Mouse (Mus musculus): ENCODE results near the gene Zkscan8. TPM values are rescaled to one million over a fixed set of nuclear protein-coding genes. Genes with fewer than 3 reads are reported as not detected.

Zkscan8 gene
- polyA plus RNA-seq, 1 experiment from 2014 or later: 1.2 TPM

Other genes starting within 250 kb of the Zkscan8 start
- gene Gpx5, start 238.4 kb downstream of the Zkscan8 start, polyA plus RNA-seq (2015; fragmentation: Nextera tagmentation; extraction: Ambion mirVana): not detected in 2 replicates
- gene Gpx6, start 219.0 kb downstream of the Zkscan8 start, polyA plus RNA-seq (2015; fragmentation: Nextera tagmentation; extraction: Ambion mirVana): not detected in 2 replicates
- not detected in 2 replicates for gene Olfr1367, start 184.2 kb downstream of the Zkscan8 start, polyA plus RNA-seq (2015; fragmentation: Nextera tagmentation; extraction: Ambion mirVana)
- 2.7 and 2.9 TPM in 2 replicates for gene Zscan12, start 168.3 kb downstream of the Zkscan8 start, polyA plus RNA-seq (2015; fragmentation: Nextera tagmentation; extraction: Ambion mirVana)
- gene Zkscan3, start 128.4 kb downstream of the Zkscan8 start, polyA plus RNA-seq (2015; fragmentation: Nextera tagmentation; extraction: Ambion mirVana): 28.9 and 30.2 TPM in 2 replicates
- 0.82 and 0.97 TPM in 2 replicates for gene Pgbd1, start 90.1 kb downstream of the Zkscan8 start, polyA plus RNA-seq (2015; fragmentation: Nextera tagmentation; extraction: Ambion mirVana)
- 12.0 and 13.3 TPM in 2 replicates for gene Zscan26, start 77.4 kb downstream of the Zkscan8 start, polyA plus RNA-seq (2015; fragmentation: Nextera tagmentation; extraction: Ambion mirVana)
- gene Nkapl, start 62.6 kb downstream of the Zkscan8 start, polyA plus RNA-seq (2015; fragmentation: Nextera tagmentation; extraction: Ambion mirVana): 0.79 and 1.0 TPM in 2 replicates
- 0.44 TPM in 2 replicates for gene Zkscan4, start 52.2 kb downstream of the Zkscan8 start, polyA plus RNA-seq (2015; fragmentation: Nextera tagmentation; extraction: Ambion mirVana)
- not detected in 2 replicates for gene Gm10065, start 51.7 kb downstream of the Zkscan8 start, polyA plus RNA-seq (2015; fragmentation: Nextera tagmentation; extraction: Ambion mirVana)
- 0.62 and 0.70 TPM in 2 replicates for gene AK157302, start 35.9 kb downstream of the Zkscan8 start, polyA plus RNA-seq (2015; fragmentation: Nextera tagmentation; extraction: Ambion mirVana)
- gene Gm11273, start 29.7 kb downstream of the Zkscan8 start, polyA plus RNA-seq (2015; fragmentation: Nextera tagmentation; extraction: Ambion mirVana): 4.7 and 5.5 TPM in 2 replicates
- 0.04 TPM in 1 of 2 replicates, not detected in the other for gene Olfr1366, start 11.7 kb upstream of the Zkscan8 start, polyA plus RNA-seq (2015; fragmentation: Nextera tagmentation; extraction: Ambion mirVana)
- not detected in 2 replicates for gene Olfr1535, start 28.8 kb upstream of the Zkscan8 start, polyA plus RNA-seq (2015; fragmentation: Nextera tagmentation; extraction: Ambion mirVana)
- not detected in 2 replicates for gene Olfr1364, start 50.6 kb upstream of the Zkscan8 start, polyA plus RNA-seq (2015; fragmentation: Nextera tagmentation; extraction: Ambion mirVana)
- not detected in 2 replicates for gene Olfr1362, start 82.9 kb upstream of the Zkscan8 start, polyA plus RNA-seq (2015; fragmentation: Nextera tagmentation; extraction: Ambion mirVana)
- not detected in 2 replicates for gene Olfr11, start 111.4 kb upstream of the Zkscan8 start, polyA plus RNA-seq (2015; fragmentation: Nextera tagmentation; extraction: Ambion mirVana)
- not detected in 2 replicates for gene Olfr1361, start 132.3 kb upstream of the Zkscan8 start, polyA plus RNA-seq (2015; fragmentation: Nextera tagmentation; extraction: Ambion mirVana)
- gene Olfr1360, start 146.3 kb upstream of the Zkscan8 start, polyA plus RNA-seq (2015; fragmentation: Nextera tagmentation; extraction: Ambion mirVana): not detected in 2 replicates
- gene Olfr1359, start 167.0 kb upstream of the Zkscan8 start, polyA plus RNA-seq (2015; fragmentation: Nextera tagmentation; extraction: Ambion mirVana): not detected in 2 replicates
- 3.5 and 6.2 TPM in 2 replicates for gene Hist1h2bl, start 185.0 kb upstream of the Zkscan8 start, polyA plus RNA-seq (2015; fragmentation: Nextera tagmentation; extraction: Ambion mirVana)
- 18.6 and 20.0 TPM in 2 replicates for gene Hist1h2ai, start 185.3 kb upstream of the Zkscan8 start, polyA plus RNA-seq (2015; fragmentation: Nextera tagmentation; extraction: Ambion mirVana)
- 4.4 and 13.9 TPM in 2 replicates for gene Hist1h3h, start 186.5 kb upstream of the Zkscan8 start, polyA plus RNA-seq (2015; fragmentation: Nextera tagmentation; extraction: Ambion mirVana)
- 5.9 and 9.8 TPM in 2 replicates for gene Hist1h2bm, start 190.9 kb upstream of the Zkscan8 start, polyA plus RNA-seq (2015; fragmentation: Nextera tagmentation; extraction: Ambion mirVana)
- 0.99 and 1.0 TPM in 2 replicates for gene Hist1h4j, start 203.9 kb upstream of the Zkscan8 start, polyA plus RNA-seq (2015; fragmentation: Nextera tagmentation; extraction: Ambion mirVana)
- gene Hist1h4k, start 219.4 kb upstream of the Zkscan8 start, polyA plus RNA-seq (2015; fragmentation: Nextera tagmentation; extraction: Ambion mirVana): 5.0 and 6.3 TPM in 2 replicates
- 40.9 and 50.2 TPM in 2 replicates for gene Hist1h2ak, start 222.7 kb upstream of the Zkscan8 start, polyA plus RNA-seq (2015; fragmentation: Nextera tagmentation; extraction: Ambion mirVana)
- 8.1 and 12.9 TPM in 2 replicates for gene Hist1h2bn, start 223.0 kb upstream of the Zkscan8 start, polyA plus RNA-seq (2015; fragmentation: Nextera tagmentation; extraction: Ambion mirVana)
- 22.9 and 30.4 TPM in 2 replicates for gene Hist1h1b, start 249.5 kb upstream of the Zkscan8 start, polyA plus RNA-seq (2015; fragmentation: Nextera tagmentation; extraction: Ambion mirVana)

All from liver, embryonic 16.5 days (tissue).